Mouse (Mus musculus) lung, postnatal 4 days (tissue): ENCODE measurements around the gene Adam17.
"Not testable (repeated sequence)": the region's sequence is repeated elsewhere in the genome, so short reads cannot be mapped to it uniquely, and the experiment has no call there.

Experiments
- DNase-seq, 2 experiments: peaks; one replicate each; pipeline ENCODE4 v3.0.0; 2021

Gene Adam17

DNA sequence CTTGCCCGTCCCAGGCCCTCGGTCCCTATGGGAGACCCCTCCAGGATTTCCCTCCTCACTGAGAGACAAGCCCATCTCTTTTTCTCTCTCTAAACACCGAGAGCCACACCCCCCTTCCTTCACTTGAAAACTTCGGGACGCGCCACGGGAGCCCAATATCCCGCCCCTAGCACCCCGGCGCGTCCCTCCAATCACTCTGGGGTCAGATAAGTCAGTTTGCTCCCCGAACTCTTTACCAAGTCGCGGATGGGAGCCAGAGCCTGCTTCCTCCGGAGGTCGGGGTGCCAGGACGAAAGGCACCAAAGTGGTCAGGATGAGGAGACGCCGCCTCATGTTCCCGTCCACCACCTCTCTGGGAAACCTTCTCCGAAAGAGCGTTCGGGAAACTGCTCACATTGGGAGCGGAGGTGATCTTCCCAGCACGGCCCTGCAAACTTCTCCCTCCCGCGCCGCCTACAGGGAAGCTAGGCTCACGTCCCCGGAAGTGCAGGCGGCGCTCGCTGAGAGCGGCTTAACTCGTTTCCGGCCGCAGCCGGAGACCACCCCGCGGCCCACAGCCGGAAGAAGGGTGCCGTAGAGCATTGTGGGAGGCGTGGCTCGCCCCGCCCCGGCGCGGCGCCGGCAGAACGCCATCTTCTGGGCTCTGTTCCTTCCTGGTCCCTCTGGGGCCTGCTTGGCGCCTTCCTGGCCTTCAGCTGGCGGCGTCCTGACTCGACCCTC is at the start of gene Adam17:
Gene Adam17, minus strand, starts transcription at position 533 of the 720 bp plus-strand sequence.
- DNase-seq, result peak; percentile 97 to 99

DNA sequence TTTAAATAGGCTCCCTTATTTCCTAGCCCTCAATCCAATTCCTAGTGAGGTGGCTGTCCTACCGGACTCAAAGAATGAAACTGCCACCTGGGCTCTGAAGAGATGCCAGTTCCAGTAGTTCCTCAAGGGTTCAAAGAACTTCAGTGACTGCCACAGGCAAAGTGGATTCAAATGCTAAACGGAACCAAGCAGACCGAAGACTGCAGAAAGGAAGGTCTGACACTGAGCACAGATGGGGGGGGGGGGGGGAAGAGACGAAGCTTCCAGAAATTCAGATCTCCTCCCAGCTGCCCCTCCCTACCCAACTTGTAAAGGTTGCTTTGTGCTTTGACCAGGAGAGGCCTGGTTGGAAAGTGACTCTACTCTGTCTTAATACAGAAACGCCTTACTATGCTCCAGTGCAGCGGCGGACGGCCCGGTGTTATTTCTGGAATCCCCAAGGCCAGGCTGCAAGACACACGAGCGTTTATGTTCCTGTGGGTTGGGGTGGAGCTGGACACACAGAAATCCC is 45.2 kb upstream of the Adam17 start:
- peak in 1 of 2 experiments; percentile 8 for DNase-seq

DNA sequence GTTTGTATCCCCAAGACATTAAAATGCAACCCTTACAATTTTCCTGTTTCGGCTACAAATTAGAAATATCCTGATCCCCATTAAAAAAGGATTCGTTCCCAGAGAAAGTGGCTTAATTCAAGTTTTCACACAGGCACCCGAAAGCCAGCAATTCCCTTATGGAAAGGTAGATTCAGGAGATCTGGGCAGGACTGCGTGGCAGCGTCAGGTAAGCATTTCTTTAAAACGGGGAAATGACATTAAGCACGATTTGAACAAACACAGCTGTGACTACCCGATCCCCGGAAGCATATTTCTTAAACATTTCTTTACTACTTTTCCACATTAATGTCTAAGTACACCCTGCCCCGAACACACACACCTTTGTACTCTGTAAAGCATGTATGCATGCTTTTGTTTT is 44.7 kb upstream of the Adam17 start:
- DNase-seq, result peak in 1 of 2 experiments; percentile 8

DNA sequence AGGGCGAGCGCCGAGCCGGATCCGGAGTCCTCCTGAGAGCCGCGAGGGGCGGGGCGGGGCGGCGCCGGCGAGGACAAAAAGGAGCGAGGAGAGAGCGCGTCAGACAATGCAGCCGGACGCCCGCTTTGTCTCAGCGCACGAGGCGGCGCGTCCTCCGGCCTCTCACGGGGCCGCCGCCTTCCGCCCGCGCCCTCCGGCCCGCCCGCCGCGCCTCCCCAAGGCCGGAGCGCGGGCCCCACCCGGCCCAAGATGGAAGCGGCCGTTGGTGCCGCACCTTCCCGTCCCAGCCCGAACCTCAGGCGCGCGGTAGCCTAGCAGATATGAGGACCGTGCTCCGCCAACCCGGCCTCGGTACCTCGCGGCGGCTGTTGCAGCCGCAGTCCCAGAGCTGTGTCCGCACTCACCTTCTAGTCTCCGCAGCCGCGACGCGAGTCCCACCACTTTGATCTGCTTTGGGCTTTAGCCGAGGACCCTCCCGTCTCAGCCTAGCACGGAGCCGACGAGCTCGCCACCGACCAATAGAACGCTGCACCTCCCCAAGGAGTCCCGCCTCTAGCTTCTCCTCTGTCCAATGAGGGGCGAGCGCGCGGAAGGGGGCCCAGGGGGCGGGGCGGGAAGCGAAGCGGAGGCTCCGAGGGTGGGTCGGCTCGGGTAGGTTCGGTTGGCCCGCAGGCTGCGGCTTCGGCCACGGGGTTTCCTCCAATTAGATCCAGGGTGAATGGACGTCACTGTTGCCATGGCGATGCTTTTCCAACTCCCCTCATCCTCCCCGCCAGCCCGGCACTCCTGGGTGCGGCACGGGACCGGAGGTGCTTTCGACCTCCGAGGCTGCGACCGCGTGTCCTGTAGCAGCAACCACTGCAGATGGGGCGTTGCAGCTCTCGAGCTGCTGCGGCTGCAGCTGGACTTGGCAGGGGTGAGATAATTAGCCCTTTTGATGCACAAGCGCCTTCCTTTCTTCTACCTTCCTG is 44.0 kb upstream of the Adam17 start, which contains the start of gene Ywhaq:
Gene Ywhaq, minus strand, starts transcription at position 538 of the 971 bp plus-strand sequence.
- peak; percentile 97 to 98 for DNase-seq

DNA sequence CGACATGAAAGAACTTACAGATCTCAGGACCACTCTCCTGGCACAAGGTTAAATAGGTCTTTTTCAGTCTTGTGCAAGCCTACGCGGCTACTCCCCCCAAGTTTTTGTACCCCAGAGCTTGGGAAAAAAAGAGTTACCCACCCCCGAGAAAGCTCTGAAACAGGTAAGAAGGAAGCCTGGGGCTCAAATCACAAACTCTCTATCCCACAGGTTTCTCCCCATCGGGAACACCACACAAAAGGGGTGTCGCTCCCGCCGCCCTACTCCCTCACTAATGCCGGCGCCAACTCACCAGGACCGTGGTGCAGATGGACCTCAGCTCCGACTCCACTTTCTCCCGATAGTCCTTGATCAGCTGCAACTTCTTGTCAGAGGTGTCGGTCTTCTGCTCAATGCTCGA is 43.1 kb upstream of the Adam17 start:
- DNase-seq, result peak in 1 of 2 experiments; percentile 25

DNA sequence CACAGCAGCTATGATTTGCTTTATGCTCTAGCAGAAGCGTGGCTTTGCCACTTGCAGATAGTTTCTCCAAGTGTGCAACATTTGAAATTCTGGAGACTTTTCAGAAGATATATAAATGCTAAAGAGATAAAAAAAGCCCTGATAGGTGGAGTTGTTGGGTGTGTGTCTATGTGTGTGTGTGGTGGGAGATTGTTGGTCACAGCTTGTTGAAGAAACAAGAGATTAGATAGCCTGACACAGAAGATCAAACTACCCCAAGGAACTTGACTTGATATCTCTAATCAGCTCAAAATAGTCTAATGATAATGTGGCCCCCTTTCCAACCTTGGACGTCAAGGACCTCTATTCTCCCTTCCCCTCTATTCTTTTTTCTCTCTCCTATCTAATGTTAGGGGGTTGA is 37.2 kb upstream of the Adam17 start:
- no peak for DNase-seq

GRCm38 (mm10) chr12:21409651-21410050 is 36.2 kb upstream of the Adam17 start:
- DNase-seq, result no peak

DNA sequence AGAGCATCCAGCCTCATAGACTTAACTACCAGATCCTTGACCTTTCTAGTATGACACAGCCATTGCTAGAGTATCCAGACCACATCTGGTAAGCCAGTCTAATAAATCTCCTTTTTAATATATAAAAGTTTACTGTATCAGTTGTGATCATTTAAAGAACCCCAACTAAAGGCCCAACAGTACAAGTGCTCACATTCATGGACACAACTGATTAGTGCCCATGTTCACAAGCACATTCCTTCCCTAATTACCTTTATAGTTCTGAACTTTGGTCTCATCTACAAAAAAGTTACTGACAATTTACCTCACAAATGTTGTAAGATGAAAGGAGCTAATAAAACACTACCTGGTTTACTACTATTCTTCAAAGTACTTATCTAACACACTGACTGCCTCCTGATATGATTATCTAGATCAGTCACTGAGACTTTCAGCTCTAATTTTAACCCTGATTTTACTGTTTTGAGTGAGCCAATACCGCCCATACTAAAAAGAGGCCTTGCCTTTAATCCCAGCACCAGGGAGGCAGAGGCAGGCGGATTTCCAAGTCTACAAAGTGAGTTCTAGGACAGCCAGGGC is 35.4 kb upstream of the Adam17 start:
- DNase-seq, result no peak

- DNase-seq, result no peak
These were observed 29.3 kb upstream of the Adam17 start for GRCm38 (mm10) chr12:21402771-21403170.

- no peak for DNase-seq
These were observed 12.8 kb upstream of the Adam17 start for GRCm38 (mm10) chr12:21386201-21386600.

GRCm38 (mm10) chr12:21378765-21379346 is 5.4 kb upstream of the Adam17 start:
- not testable (repeated sequence) for DNase-seq

DNA sequence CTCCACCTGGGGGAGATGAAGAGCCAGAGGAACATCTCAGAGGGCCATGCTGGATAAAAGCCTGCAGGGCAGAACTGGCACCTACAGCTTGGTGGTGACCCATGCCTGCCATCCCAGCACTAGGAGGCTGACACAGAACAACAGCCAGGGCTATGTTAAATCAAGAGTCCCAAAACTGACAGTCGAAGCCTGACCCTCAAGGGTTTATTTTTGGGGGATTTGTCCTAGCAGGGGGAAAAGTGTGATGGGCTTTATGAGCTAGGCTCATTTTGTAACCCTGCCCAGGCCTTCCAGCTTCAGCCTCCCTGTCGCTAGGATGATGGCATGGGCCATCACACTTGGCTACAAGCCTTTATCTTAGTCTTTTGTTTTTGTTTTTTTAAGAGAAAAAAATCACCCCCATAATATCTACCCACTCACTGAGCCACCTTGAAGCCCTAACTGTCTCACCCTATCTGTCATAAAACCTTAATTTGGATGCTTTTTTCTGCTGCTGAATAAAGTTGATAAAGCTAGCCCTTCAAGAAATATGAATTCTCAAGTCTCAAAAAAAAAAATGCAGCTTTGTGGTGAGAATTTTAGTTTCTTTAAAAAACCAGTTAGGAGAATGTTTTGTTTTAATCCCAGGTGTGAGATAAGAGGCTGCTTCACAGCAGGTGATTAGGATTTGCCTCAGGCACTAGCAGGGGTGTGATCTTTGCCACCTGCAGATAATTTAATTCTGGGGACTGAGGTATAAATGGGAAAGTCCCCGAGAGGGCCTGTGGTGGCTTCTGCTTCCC is 2.1 kb upstream of the Adam17 start:
- no peak for DNase-seq

GRCm38 (mm10) chr12:21373820-21374475 is 516 bp upstream of the Adam17 start:
- no peak for DNase-seq

DNA sequence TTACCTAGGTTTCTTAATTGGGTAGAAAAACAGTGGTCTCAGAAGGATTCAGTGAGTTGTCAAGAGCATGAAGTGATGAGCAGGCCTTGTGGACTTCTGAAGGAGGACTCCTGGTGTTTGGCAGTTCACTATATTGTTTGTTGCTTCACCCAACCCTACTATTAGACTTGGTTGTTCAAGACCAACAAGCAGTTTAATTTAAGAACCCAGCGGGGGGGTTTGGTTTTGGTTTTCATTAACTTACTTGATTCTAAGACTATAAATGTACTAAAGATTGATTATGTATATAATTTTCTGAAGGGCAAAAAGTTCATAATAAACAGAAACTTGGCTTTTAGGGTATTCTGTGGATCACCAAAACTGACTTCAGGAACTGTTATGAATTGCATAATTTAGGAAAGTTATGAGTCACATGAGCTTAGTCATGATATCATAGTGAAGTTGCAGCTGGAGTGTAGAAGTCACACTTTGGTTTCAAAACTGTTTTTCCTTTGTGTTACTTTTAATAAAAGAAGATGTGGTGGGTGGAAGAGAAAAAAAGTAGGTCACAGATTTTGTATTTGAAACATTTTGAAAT is 3.3 kb downstream of the Adam17 start:
- DNase-seq, result no peak

DNA sequence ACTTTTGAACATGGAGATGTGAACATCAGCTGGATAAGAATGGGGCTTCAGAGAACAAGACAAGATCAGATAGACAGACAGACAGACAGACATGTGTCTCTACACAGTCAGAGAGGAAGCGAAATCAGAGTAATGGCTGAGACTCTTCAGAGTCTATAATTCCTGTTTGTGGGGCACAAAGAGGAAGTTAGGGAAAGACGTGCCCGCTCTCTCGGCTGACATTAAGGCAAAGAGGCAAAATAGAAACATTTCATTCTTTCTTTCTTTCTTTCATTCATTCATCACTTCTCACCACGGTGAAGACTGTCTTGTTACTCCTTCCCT is 4.4 kb downstream of the Adam17 start:
- no peak for DNase-seq

DNA sequence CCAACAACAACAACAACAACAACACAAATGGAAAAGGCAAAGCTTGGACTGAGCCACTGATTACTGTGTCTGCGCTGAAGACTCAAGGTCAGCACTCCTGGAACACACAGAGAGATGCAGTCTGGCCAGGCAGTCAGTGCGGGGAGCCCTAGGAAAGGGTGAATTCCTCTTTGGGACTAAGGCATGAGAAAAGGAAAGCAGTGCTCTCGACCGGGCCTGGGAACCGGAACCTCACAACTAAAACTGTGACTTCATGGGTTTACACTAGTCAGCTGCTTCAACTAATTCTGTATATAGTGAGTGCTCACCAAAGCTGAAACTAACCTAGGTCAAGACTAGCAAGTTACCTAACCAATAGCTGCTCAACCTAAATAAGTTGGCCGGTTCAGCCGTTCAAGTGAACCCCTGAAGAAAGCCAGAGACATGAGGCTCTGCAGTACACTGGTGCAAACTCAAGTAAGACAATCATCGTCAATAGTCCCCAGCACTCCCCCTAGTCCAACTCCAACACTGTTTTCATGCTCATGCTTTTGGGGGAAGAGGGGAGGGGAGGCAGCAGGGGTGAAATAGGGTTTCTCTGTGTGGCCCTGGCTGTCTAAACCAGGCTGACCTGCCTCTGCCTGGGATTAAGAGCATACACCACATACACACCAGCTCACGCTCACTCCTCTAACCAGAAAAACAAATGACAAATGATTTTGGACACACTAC is 4.9 kb downstream of the Adam17 start:
- no peak for DNase-seq

DNA sequence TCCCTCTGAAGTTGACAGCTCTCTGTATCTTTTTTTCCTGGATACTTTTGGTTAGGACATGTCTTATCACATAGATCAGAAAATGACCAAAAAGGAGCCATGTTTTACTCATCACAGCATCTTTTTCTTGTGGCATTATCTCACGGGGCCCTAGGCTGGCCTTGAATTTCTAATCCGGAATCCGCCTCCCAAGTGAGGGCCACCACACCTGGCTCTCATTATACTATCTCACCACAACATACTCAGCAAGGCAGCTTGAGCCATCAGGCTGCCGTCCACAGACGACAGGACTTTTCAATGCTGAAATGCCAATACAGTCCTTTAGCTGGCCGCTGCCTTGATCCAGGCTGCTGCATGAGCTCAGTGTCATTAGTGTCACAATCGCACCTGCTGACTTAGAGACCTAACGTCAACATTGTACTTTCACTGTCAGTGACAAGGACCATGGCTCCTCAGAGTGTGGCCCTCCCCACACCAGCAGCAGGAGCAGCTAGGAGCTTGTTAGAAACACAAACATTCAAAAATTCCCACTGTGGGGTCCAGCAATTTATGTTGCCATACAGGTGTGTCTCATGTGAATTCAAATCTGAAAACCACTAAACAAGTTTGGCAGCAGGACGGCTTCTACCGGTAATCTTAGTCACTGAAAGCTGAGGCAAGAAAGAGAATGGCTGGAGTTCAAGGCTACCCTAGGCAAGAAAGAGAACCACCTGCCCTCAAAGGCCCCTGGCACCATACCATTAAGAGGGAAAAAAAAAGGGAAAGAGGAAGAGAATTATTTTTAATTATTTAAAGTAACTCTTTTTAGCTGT is 8.6 kb downstream of the Adam17 start:
- DNase-seq, result peak in 1 of 2 experiments; percentile 20

DNA sequence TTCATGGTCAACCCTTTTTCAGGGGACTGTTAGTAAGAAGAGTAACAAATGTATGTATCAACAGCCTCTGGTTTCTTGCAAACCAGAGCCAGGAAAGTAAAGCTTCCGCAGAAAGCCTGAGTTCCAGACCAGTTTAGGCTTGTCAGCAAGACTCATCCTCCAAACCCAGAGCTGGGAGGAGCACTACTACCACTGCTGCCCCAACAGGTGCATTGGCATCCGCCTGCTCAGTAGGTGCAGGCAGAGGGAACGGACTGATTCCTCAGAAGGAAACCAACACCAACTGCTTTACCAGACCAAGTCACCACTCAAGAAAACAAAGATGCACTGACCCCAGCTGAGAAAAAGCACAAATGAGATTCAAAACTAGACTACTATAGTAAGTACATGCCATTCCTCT is 10.2 kb downstream of the Adam17 start:
- no peak for DNase-seq

- no peak for DNase-seq
These were observed 10.7 kb downstream of the Adam17 start for GRCm38 (mm10) chr12:21362686-21363085.

GRCm38 (mm10) chr12:21353681-21354080 is 19.8 kb downstream of the Adam17 start:
- DNase-seq, result peak; percentile 27 to 49
